Mouse (Mus musculus) activated CD4-positive, CD25-positive, alpha-beta regulatory T cell (primary cell): Measurements from ENCODE around the gene Vmn1r83. TPM values are rescaled to one million over a fixed set of nuclear protein-coding genes. Genes with fewer than 3 reads are reported as not detected.

Experiments used
- polyA plus RNA-seq, 2 experiments: library from polyadenylated mRNA; unstranded; fragments of 100-300 nt; shearing (Covaris generic); gene quantifications; one replicate each; pipeline ENCODE4 v1.2.1; 2017

Vmn1r83 gene
- not detected for polyA plus RNA-seq

DNA sequence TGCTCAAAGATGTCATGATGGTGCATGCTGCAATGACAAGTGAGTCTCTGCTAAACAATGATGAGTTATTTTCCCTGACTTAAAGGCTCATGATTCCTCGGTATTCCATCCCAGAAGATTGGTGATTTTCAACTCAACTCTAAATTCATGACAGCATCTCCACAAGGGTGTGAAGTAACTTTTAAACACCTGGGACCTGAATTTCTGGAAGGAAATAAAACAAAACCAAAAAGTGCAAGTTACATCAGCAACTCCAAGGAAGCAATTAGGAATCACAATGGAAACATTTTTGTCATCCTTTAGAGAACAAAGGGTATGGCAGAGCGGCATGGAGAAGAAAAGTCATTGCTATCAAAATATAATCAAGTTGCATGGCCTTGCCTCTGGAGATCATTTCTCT, at the start of gene Vmn1r83:
Gene Vmn1r83 (minus strand): TSS at position 101 of the 400 bp plus-strand sequence.

DNA sequence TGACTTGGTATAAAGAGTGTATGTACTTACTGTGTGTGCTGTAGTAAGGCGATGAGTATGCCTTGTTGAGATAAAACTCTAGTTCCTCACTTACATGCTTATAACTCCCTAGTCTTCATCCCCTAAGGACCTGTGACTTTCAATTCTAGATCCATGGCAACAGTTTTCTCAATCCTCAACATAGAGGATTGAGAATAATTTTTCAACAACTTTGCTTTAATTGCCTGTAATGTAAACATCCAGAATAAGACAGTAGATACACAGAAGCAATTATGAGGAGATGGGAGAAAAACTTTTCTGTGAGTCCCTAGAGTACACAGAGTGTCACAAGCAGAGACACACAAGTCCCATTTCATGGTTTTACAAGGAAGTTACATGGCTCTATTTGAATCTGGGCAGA, 39.9 kb upstream of the Vmn1r83 start, which contains the start of gene Vmn1r84:
Gene Vmn1r84 (minus strand): TSS at position 101 of the 400 bp plus-strand sequence.

DNA sequence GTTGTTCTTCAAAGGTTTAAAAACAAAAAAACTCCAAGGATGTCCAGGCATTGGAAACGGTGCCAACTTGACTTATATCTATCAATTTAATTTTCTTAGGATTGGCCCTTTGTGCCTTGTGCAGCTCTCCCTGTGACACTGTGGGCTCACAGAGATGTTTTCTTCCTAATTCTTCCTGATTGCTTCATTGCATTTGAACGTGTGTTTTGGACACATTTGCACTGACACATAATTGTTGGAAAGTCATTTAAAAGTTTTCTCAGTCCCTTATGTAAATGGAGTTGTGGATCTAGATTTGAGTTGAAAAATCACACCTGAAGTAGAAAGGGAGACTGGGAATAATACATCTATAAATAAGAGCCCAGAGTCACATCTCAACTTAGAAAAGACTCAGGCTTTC, 29.2 kb downstream of the Vmn1r83 start, which contains the start of gene Vmn1r82:
Gene Vmn1r82 (plus strand): TSS at position 301 of the 400 bp plus-strand sequence.

Other genes starting within 250 kb of the Vmn1r83 start
- under 1 TPM; 0.04 to 0.12 TPM for gene Vmn1r78, start 179.2 kb downstream of the Vmn1r83 start, polyA plus RNA-seq
- not detected for gene Vmn1r79, start 158.2 kb downstream of the Vmn1r83 start, polyA plus RNA-seq
- gene Vmn1r80, start 140.2 kb downstream of the Vmn1r83 start, polyA plus RNA-seq, result under 1 TPM in 1 of 2 experiments, not detected in 1; 0.28 TPM
- under 1 TPM; 0.02 to 0.05 TPM for gene Vmn1r81, start 61.2 kb downstream of the Vmn1r83 start, polyA plus RNA-seq
- not detected for gene Vmn1r82, start 29.1 kb downstream of the Vmn1r83 start, polyA plus RNA-seq
- gene Vmn1r84, start 39.8 kb upstream of the Vmn1r83 start, polyA plus RNA-seq, result under 1 TPM in 1 of 2 experiments, not detected in 1; 0.39 TPM
- gene Zfp551, start 93.3 kb upstream of the Vmn1r83 start, polyA plus RNA-seq, result 1 to 10 TPM; 1.7 to 2.3 TPM
- gene Zfp606, start 148.8 kb upstream of the Vmn1r83 start, polyA plus RNA-seq, result 1 to 10 TPM; 7.2 to 8.5 TPM
- gene 2900092C05Rik, start 183.0 kb upstream of the Vmn1r83 start, polyA plus RNA-seq, result not detected